In the genomic region with DNA sequence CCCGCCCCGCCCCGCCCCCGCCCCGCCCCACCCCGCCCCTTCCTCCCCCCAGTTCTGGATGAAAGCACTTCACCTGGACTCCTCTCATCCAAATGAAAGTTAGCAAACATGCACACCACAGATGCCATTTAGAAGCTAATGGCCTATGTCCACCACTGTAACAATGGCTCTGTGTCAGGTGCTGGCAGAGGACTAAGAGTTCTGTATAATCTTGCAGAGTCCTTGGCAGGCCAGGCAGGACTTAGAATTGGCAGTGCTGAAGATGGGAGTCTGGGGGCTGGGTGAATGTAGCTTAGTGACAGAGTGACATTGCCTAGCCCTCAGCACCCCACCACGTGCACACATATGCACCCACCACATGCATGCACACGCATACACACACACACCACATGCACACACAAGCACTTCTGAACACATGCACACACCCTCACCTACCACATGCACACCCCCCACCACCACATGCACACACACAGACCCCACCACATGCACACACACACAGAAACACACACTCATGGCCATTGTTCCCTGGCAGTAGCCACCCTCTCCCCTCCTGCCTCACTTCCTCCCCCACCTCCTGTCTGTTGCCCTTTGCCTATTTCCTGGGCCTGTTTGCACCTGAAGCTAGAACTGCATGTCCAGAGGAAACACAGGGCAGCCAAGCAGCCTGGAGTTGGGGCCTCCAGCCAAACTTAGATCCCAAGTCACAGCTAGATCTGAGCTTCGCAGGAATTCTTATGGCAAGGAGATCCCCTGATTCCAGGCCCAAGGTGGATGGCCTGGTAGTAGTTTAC, we compare ENCODE assay signal across 19 mouse cellular contexts. TPM values are rescaled to one million over a fixed set of nuclear protein-coding genes. Genes with fewer than 3 reads are reported as not detected.
DNase-seq lines count a peak whose midpoint lies in the region; ATAC-seq and TF ChIP-seq lines count a peak whose summit lies in the region.
"Had no signal": no experiment of that assay in that cellular context is flagged by ENCODE, and none has a peak within 500 bp of the region (broad histone marks: within the 10 kb centered on the region; RNA-seq: fewer than 3 reads in every experiment).

No protein-coding gene starts in this region.

- H3K27me3 ChIP-seq in hindbrain, embryonic 16.5 days (replicated peaks; ENCODE audit: control insufficient read depth, insufficient read depth, low read length), result no peaks in the 10 kb centered on the region
- no peaks in the 10 kb centered on the region for H3K27me3 ChIP-seq in hindbrain, embryonic 14.5 days (ENCODE audit: control insufficient read depth, insufficient read depth, low read length)
- peaks cover 18% of the 10 kb centered on the region for H3K27me3 ChIP-seq in megakaryocyte, embryonic 14.5 days (replicated peaks)
- no peaks in the 10 kb centered on the region for H3K27me3 ChIP-seq in MEL (ENCODE audit: control insufficient read depth in 1 of 2, insufficient read depth in 2 of 2, low read length in 2 of 2)
- H3K27me3 ChIP-seq in forebrain, embryonic 14.5 days (replicated peaks; ENCODE audit: control insufficient read depth, insufficient read depth, low read length), result no peaks in the 10 kb centered on the region
- H3K27me3 ChIP-seq: embryonic facial prominence, embryonic 13.5 days; forebrain, embryonic 15.5 days; heart, embryonic 12.5 days; liver, embryonic 15.5 days; Patski had no signal

- no peak for TF ChIP-seq EP300 in MEL (IDR thresholded peaks at IDR 0.05; ENCODE audit: low read depth in 1 of 2, low read length in 2 of 2)

- 79% methylated on average over 9 of the region's 9 CpGs for WGBS in hindbrain, embryonic 16.5 days
- 71% methylated on average over 9 of the region's 9 CpGs for WGBS in hindbrain, embryonic 14.5 days
- WGBS in forebrain, embryonic 14.5 days, result 87% methylated on average over 9 of the region's 9 CpGs

- no peak overlapping the region for H3K9ac ChIP-seq in hindbrain, embryonic 16.5 days (ENCODE audit: low read depth, low read length)
- H3K9ac ChIP-seq in hindbrain, embryonic 14.5 days, result no peak overlapping the region
- no peak overlapping the region for H3K9ac ChIP-seq in MEL (ENCODE audit: control insufficient read depth, low read depth, low read length, poor library complexity, severe bottlenecking)
- H3K9ac ChIP-seq in forebrain, embryonic 14.5 days (ENCODE audit: low read length), result no peak overlapping the region
- H3K9ac ChIP-seq: embryonic facial prominence, embryonic 13.5 days; forebrain, embryonic 15.5 days; heart, embryonic 12.5 days; liver, embryonic 15.5 days had no signal

- H3K9me3 ChIP-seq in hindbrain, embryonic 16.5 days (ENCODE audit: control insufficient read depth, low read length), result no peaks in the 10 kb centered on the region
- H3K9me3 ChIP-seq in hindbrain, embryonic 14.5 days (ENCODE audit: control insufficient read depth, low read length), result no peaks in the 10 kb centered on the region
- H3K9me3 ChIP-seq in megakaryocyte, embryonic 14.5 days, result no peaks in the 10 kb centered on the region
- no peaks in the 10 kb centered on the region for H3K9me3 ChIP-seq in MEL (replicated peaks; ENCODE audit: insufficient read depth, low read length)
- no peaks in the 10 kb centered on the region for H3K9me3 ChIP-seq in forebrain, embryonic 14.5 days (replicated peaks; ENCODE audit: control insufficient read depth, low read length)
- H3K9me3 ChIP-seq: embryonic facial prominence, embryonic 13.5 days; forebrain, embryonic 15.5 days; heart, embryonic 12.5 days; liver, embryonic 15.5 days had no signal

- no peak for TF ChIP-seq RAD21 in MEL (IDR thresholded peaks at IDR 0.05; ENCODE audit: low read depth, low read length)

- H3K36me3 ChIP-seq in hindbrain, embryonic 16.5 days (ENCODE audit: control insufficient read depth, insufficient read depth, low read length), result no peaks in the 10 kb centered on the region
- no peaks in the 10 kb centered on the region for H3K36me3 ChIP-seq in hindbrain, embryonic 14.5 days (replicated peaks; ENCODE audit: control insufficient read depth, insufficient read depth)
- H3K36me3 ChIP-seq in megakaryocyte, embryonic 14.5 days (replicated peaks; ENCODE audit: low read length), result no peaks in the 10 kb centered on the region
- peaks cover 0 to 23% of the 10 kb centered on the region in 2 experiments; a peak in 2 of 4 replicates for H3K36me3 ChIP-seq in MEL (ENCODE audit: control insufficient read depth in 1 of 2, insufficient read depth in 2 of 2, low read length in 2 of 2)
- no peaks in the 10 kb centered on the region for H3K36me3 ChIP-seq in forebrain, embryonic 14.5 days (ENCODE audit: control insufficient read depth, insufficient read depth, low read length)
- H3K36me3 ChIP-seq: embryonic facial prominence, embryonic 13.5 days; forebrain, embryonic 15.5 days; heart, embryonic 12.5 days; liver, embryonic 15.5 days had no signal

- no peak overlapping the region for H3K27ac ChIP-seq in hindbrain, embryonic 16.5 days (ENCODE audit: low read depth, low read length)
- H3K27ac ChIP-seq in hindbrain, embryonic 14.5 days, result no peak overlapping the region
- no peak overlapping the region for H3K27ac ChIP-seq in MEL (ENCODE audit: control insufficient read depth, low read depth, low read length)
- no peak overlapping the region for H3K27ac ChIP-seq in forebrain, embryonic 14.5 days (ENCODE audit: low read depth, low read length)
- H3K27ac ChIP-seq: embryonic facial prominence, embryonic 13.5 days; forebrain, embryonic 15.5 days; liver, embryonic 15.5 days had no signal

- DNase-seq in hindbrain, embryonic 14.5 days (ENCODE audit: low spot score), result no peak
- no peak for DNase-seq in MEL (ENCODE audit: low read depth, low spot score)
- DNase-seq in thymus, postnatal 0 days (ENCODE audit: low spot score), result peak; percentile 34
- no peak for DNase-seq in Muller cell, postnatal 12 days (ENCODE audit: inconsistent ontology term)
- no peak for DNase-seq in forebrain, embryonic 14.5 days (ENCODE audit: low spot score)
- DNase-seq: cerebellum, adult 11-12 months; cerebellum, postnatal 14 days; heart, postnatal 14 days; kidney, adult 2 months; lung, postnatal 14 days; retina, postnatal 1 day had no signal

- H3K4me2 ChIP-seq in hindbrain, embryonic 16.5 days (ENCODE audit: low read length), result no peak overlapping the region
- no peak overlapping the region for H3K4me2 ChIP-seq in hindbrain, embryonic 14.5 days (replicated peaks)
- H3K4me2 ChIP-seq in forebrain, embryonic 14.5 days (ENCODE audit: low read length), result no peak overlapping the region
- H3K4me2 ChIP-seq: embryonic facial prominence, embryonic 13.5 days; forebrain, embryonic 15.5 days; heart, embryonic 12.5 days; liver, embryonic 15.5 days had no signal

- H3K4me1 ChIP-seq in hindbrain, embryonic 16.5 days (ENCODE audit: control insufficient read depth, insufficient read depth, low read depth, low read length), result no peaks in the 10 kb centered on the region
- H3K4me1 ChIP-seq in hindbrain, embryonic 14.5 days (replicated peaks; ENCODE audit: control insufficient read depth, insufficient read depth, low read length), result no peaks in the 10 kb centered on the region
- peaks cover 64% of the 10 kb centered on the region for H3K4me1 ChIP-seq in megakaryocyte, embryonic 14.5 days
- peaks cover 9 to 29% of the 10 kb centered on the region in 2 experiments for H3K4me1 ChIP-seq in MEL (ENCODE audit: control insufficient read depth in 1 of 2, insufficient read depth in 2 of 2, low read length in 2 of 2)
- no peaks in the 10 kb centered on the region for H3K4me1 ChIP-seq in forebrain, embryonic 14.5 days (ENCODE audit: control insufficient read depth, insufficient read depth, low read length)
- H3K4me1 ChIP-seq: embryonic facial prominence, embryonic 13.5 days; forebrain, embryonic 15.5 days had no signal

- no peak for TF ChIP-seq CTCF in MEL (IDR thresholded peaks at IDR 0.05 in 2 of 3, conservative IDR thresholded peaks at IDR 0.05 in 1 of 3; ENCODE audit: control insufficient read depth in 1 of 3, insufficient read depth in 1 of 3, low read depth in 2 of 3, low read length in 3 of 3, poor library complexity in 1 of 3, severe bottlenecking in 1 of 3)

- peak; percentile 60; the same call in 1 of the 2 replicates for ATAC-seq in hindbrain, embryonic 16.5 days
- ATAC-seq in hindbrain, embryonic 14.5 days (ENCODE audit: low FRiP score), result no peak
- ATAC-seq in megakaryocyte, adult 5-6 weeks (ENCODE audit: poor library complexity, severe bottlenecking), result no peak
- no peak for ATAC-seq in forebrain, embryonic 14.5 days
- ATAC-seq: forebrain, embryonic 15.5 days; Patski had no signal

- no peaks in the 10 kb centered on the region for H3K79me2 ChIP-seq in MEL (ENCODE audit: control insufficient read depth, insufficient read depth, low read length, poor library complexity)

- TF ChIP-seq POLR2A in MEL (IDR thresholded peaks at IDR 0.05; ENCODE audit: control insufficient read depth in 1 of 2, insufficient read depth in 1 of 2, low read depth in 1 of 2, low read length in 2 of 2, poor library complexity in 1 of 2), result no peak

- no peak overlapping the region for H3K4me3 ChIP-seq in hindbrain, embryonic 16.5 days (ENCODE audit: low read length)
- H3K4me3 ChIP-seq in hindbrain, embryonic 14.5 days (replicated peaks; ENCODE audit: low read length), result no peak overlapping the region
- peak overlapping the region; percentile 4 for H3K4me3 ChIP-seq in megakaryocyte, embryonic 14.5 days (replicated peaks)
- H3K4me3 ChIP-seq in MEL (ENCODE audit: control insufficient read depth in 1 of 2, insufficient read depth in 1 of 2, low read depth in 2 of 2, low read length in 2 of 2), result no peak overlapping the region
- no peak overlapping the region for H3K4me3 ChIP-seq in forebrain, embryonic 14.5 days (ENCODE audit: low read depth, low read length)
- H3K4me3 ChIP-seq: embryonic facial prominence, embryonic 13.5 days; forebrain, embryonic 15.5 days; heart, embryonic 12.5 days; liver, embryonic 15.5 days had no signal

RNA-seq across cellular contexts. Expression of a gene that starts 8.5 kb away (rescaled TPM):
- polyA plus RNA-seq in hindbrain, embryonic 16.5 days (2015; fragmentation: Nextera tagmentation; extraction: Ambion mirVana), result 3.9 and 4.5 TPM in 2 replicates
- 6.0 and 6.7 TPM in 2 replicates for polyA plus RNA-seq in hindbrain, embryonic 14.5 days (2014; fragmentation: Nextera tagmentation; extraction: Ambion mirVana)
- polyA plus RNA-seq in megakaryocyte, embryonic 14.5 days (2012; ENCODE audit: insufficient read depth, low replicate concordance), result 72.7 and 125 TPM in 2 replicates
- total RNA-seq in megakaryocyte, adult 5-6 weeks (2015), result 28.0 and 34.1 TPM in 2 replicates
- 13.8 and 21.3 TPM in 2 replicates for total RNA-seq in megakaryocyte, adult 5-6 weeks (2017)
- 11.6 and 13.7 TPM in 2 replicates for total RNA-seq in MEL (2012; rRNA removed)
- polyA plus RNA-seq in MEL (2012; ENCODE audit: insufficient read depth in 1 of 2, insufficient read length in 2 of 2, low read depth in 1 of 2, low replicate concordance in 2 of 2, missing spikeins in 1 of 2), result 10 to 100 TPM in 1 of 2 experiments, not detected in 1; 32.3 TPM
- 6.8 and 9.1 TPM in 2 replicates for polyA plus RNA-seq in thymus, postnatal 0 days (2015; fragmentation: Nextera tagmentation; extraction: Ambion mirVana)
- polyA plus RNA-seq in forebrain, embryonic 14.5 days (2014; fragmentation: Nextera tagmentation; extraction: Ambion mirVana), result 3.9 and 4.1 TPM in 2 replicates

RNA-seq across cellular contexts. Expression of a gene that starts 26.0 kb away (rescaled TPM):
- 3.8 and 4.9 TPM in 2 replicates for polyA plus RNA-seq in hindbrain, embryonic 16.5 days (2015; fragmentation: Nextera tagmentation; extraction: Ambion mirVana)
- polyA plus RNA-seq in hindbrain, embryonic 14.5 days (2014; fragmentation: Nextera tagmentation; extraction: Ambion mirVana), result 3.8 and 4.6 TPM in 2 replicates
- 42.2 and 53.1 TPM in 2 replicates for polyA plus RNA-seq in megakaryocyte, embryonic 14.5 days (2012; ENCODE audit: insufficient read depth, low replicate concordance)
- total RNA-seq in megakaryocyte, adult 5-6 weeks (2015), result 260 and 265 TPM in 2 replicates
- 252 and 267 TPM in 2 replicates for total RNA-seq in megakaryocyte, adult 5-6 weeks (2017)
- total RNA-seq in MEL (2012; rRNA removed), result 1.3 and 2.7 TPM in 2 replicates
- 1 to 10 TPM in 1 of 2 experiments, not detected in 1; 6.6 TPM for polyA plus RNA-seq in MEL (2012; ENCODE audit: insufficient read depth in 1 of 2, insufficient read length in 2 of 2, low read depth in 1 of 2, low replicate concordance in 2 of 2, missing spikeins in 1 of 2)
- 7.3 and 7.8 TPM in 2 replicates for polyA plus RNA-seq in thymus, postnatal 0 days (2015; fragmentation: Nextera tagmentation; extraction: Ambion mirVana)
- polyA plus RNA-seq in forebrain, embryonic 14.5 days (2014; fragmentation: Nextera tagmentation; extraction: Ambion mirVana), result 2.4 and 3.5 TPM in 2 replicates

RNA-seq across cellular contexts. Expression of a gene that starts 42.5 kb away (rescaled TPM):
- polyA plus RNA-seq in hindbrain, embryonic 16.5 days (2015; fragmentation: Nextera tagmentation; extraction: Ambion mirVana), result 20.7 and 24.4 TPM in 2 replicates
- 18.9 and 21.6 TPM in 2 replicates for polyA plus RNA-seq in hindbrain, embryonic 14.5 days (2014; fragmentation: Nextera tagmentation; extraction: Ambion mirVana)
- 36.1 and 38.2 TPM in 2 replicates for polyA plus RNA-seq in megakaryocyte, embryonic 14.5 days (2012; ENCODE audit: insufficient read depth, low replicate concordance)
- 23.3 and 25.3 TPM in 2 replicates for total RNA-seq in megakaryocyte, adult 5-6 weeks (2015)
- total RNA-seq in megakaryocyte, adult 5-6 weeks (2017), result 27.8 and 39.5 TPM in 2 replicates
- 17.4 and 19.2 TPM in 2 replicates for total RNA-seq in MEL (2012; rRNA removed)
- 10 to 100 TPM in 1 of 2 experiments, not detected in 1; 38.6 TPM for polyA plus RNA-seq in MEL (2012; ENCODE audit: insufficient read depth in 1 of 2, insufficient read length in 2 of 2, low read depth in 1 of 2, low replicate concordance in 2 of 2, missing spikeins in 1 of 2)
- polyA plus RNA-seq in thymus, postnatal 0 days (2015; fragmentation: Nextera tagmentation; extraction: Ambion mirVana), result 7.1 and 10.3 TPM in 2 replicates
- 7.6 and 10.5 TPM in 2 replicates for polyA plus RNA-seq in forebrain, embryonic 14.5 days (2014; fragmentation: Nextera tagmentation; extraction: Ambion mirVana)
